Mouse (Mus musculus) naive thymus-derived CD4-positive, alpha-beta T cell, adult 2 months (primary cell): ENCODE data around the gene Hecw2.

Experiments
- DNase-seq: peaks from one replicate; pipeline ENCODE4 v3.0.0-alpha.2; 2011; ENCODE audit warnings: low read depth

The Hecw2 gene

GRCm38 (mm10) chr1:54194954-54195305, at the start of gene Hecw2:
Gene Hecw2 (minus strand): TSS chr1:54195168.
- DNase-seq = no peak

- no peak for DNase-seq
These were observed 47.8 kb upstream of the Hecw2 start for GRCm38 (mm10) chr1:54242722-54243121.

- DNase-seq = no peak
These were observed 25.3 kb upstream of the Hecw2 start for GRCm38 (mm10) chr1:54220273-54220672.

GRCm38 (mm10) chr1:54194183-54194953, 600 bp downstream of the Hecw2 start:
- DNase-seq = no peak

- no peak for DNase-seq
These were observed 1.7 kb downstream of the Hecw2 start for GRCm38 (mm10) chr1:54193191-54193770.

- no peak for DNase-seq
These were observed 7.4 kb downstream of the Hecw2 start for GRCm38 (mm10) chr1:54187579-54187978.

- DNase-seq = no peak
These were observed 8.6 kb downstream of the Hecw2 start for GRCm38 (mm10) chr1:54186347-54186746.

- no peak for DNase-seq
These were observed 14.3 kb downstream of the Hecw2 start for GRCm38 (mm10) chr1:54180663-54181062.

- no peak for DNase-seq
These were observed 15.8 kb downstream of the Hecw2 start for GRCm38 (mm10) chr1:54179179-54179578.

GRCm38 (mm10) chr1:54176592-54176991, 18.4 kb downstream of the Hecw2 start:
- no peak for DNase-seq

- no peak for DNase-seq
These were observed 27.0 kb downstream of the Hecw2 start for GRCm38 (mm10) chr1:54168014-54168413.

GRCm38 (mm10) chr1:54159531-54159930, 35.4 kb downstream of the Hecw2 start:
- DNase-seq = no peak

- DNase-seq = no peak
These were observed 41.7 kb downstream of the Hecw2 start for GRCm38 (mm10) chr1:54153216-54153786.

- no peak for DNase-seq
These were observed 49.9 kb downstream of the Hecw2 start for GRCm38 (mm10) chr1:54145106-54145505.

- no peak for DNase-seq
These were observed 61.0 kb downstream of the Hecw2 start for GRCm38 (mm10) chr1:54133802-54134436.

- no peak for DNase-seq
These were observed 66.1 kb downstream of the Hecw2 start for GRCm38 (mm10) chr1:54128714-54129431.

- DNase-seq = no peak
These were observed 67.8 kb downstream of the Hecw2 start for GRCm38 (mm10) chr1:54126991-54127742.

GRCm38 (mm10) chr1:54122551-54122950, 72.4 kb downstream of the Hecw2 start:
- no peak for DNase-seq

- DNase-seq = no peak
These were observed 73.8 kb downstream of the Hecw2 start for GRCm38 (mm10) chr1:54121071-54121730.

GRCm38 (mm10) chr1:54119638-54120320, 75.2 kb downstream of the Hecw2 start:
- DNase-seq = no peak
